Mouse (Mus musculus) cerebellum, adult 2 months (tissue): ENCODE data around the gene Rnf34. TPM values are rescaled to one million over a fixed set of nuclear protein-coding genes. Genes with fewer than 3 reads are reported as not detected.

Source experiments
- DNase-seq, 2 experiments: peaks; one replicate each; pipeline ENCODE4 v3.0.0; 2021
- H3K27ac ChIP-seq: fragments of 200-500 bp; 2 replicates; pipeline ENCODE4 v1.5.1; 2012; ENCODE audit warnings: low read length, control low read depth, inconsistent platforms; ENCODE audit not compliant: insufficient read depth
- H3K27me3 ChIP-seq: fragments of 200-500 bp; 2 replicates; pipeline ENCODE4 v1.6.1; 2012; ENCODE audit warnings: inconsistent platforms, mild to moderate bottlenecking, low read length, moderate library complexity; ENCODE audit not compliant: control insufficient read depth, insufficient read depth
- H3K4me1 ChIP-seq: fragments of 200-500 bp; 2 replicates; pipeline ENCODE4 v1.6.1; 2011; ENCODE audit warnings: low read length; ENCODE audit not compliant: control insufficient read depth, insufficient read depth
- H3K4me3 ChIP-seq: fragments of 200-500 bp; replicated peaks from 2 replicates; pipeline ENCODE3; 2011; ENCODE audit warnings: mild to moderate bottlenecking, low read depth, low read length, control low read depth; ENCODE audit not compliant: insufficient read depth
- CTCF ChIP-seq: fragments of 200-500 bp; IDR thresholded peaks from 2 replicates; pipeline ENCODE4 v1.5.1; 2011; ENCODE audit warnings: low read depth, mild to moderate bottlenecking, control low read depth, low read length, moderate library complexity, borderline replicate concordance; ENCODE audit not compliant: insufficient read depth
- POLR2A ChIP-seq: fragments of 200-500 bp; IDR thresholded peaks from 2 replicates; pipeline ENCODE4 v1.6.1; 2011; ENCODE audit warnings: low read length, control low read depth, borderline replicate concordance; ENCODE audit not compliant: insufficient read depth
- WGBS: fragments of 180-500 bp; shearing (Covaris S2); methylation state at CpG from one replicate; pipeline ENCODE4 v1.1.7; 2018; 5-methylcytosine and 5-hydroxymethylcytosine counted together
- polyA plus RNA-seq: library from polyadenylated mRNA; depleted of rRNA; stranded (reverse); fragments of >200 nt; gene quantifications from 2 replicates; pipeline ENCODE4 v1.2.3, GENCODE M21; 2012

The Rnf34 gene
- polyA plus RNA-seq, 1 experiment, result 44.8 TPM

- TF ChIP-seq POLR2A, result no peak
- TF ChIP-seq CTCF, result no peak
- no peak for DNase-seq
- Histone ChIP-seq H3K4me3 (no peak overlapping the region), H3K27ac (no peak overlapping the region), H3K4me1 (peaks cover 2% of the 10 kb centered on the region; the same call in 1 of the 2 replicates), H3K27me3 (no peaks in the 10 kb centered on the region)
- 85% methylated on average over 6 of the region's 6 CpGs for WGBS
Observed at GRCm38 (mm10) chr5:122898153-122898552, 48.3 kb downstream of the Rnf34 start.

- DNase-seq, result no peak
- H3K27me3 ChIP-seq, result no peaks in the 10 kb centered on the region
- WGBS, result 6% methylated on average over 45 of the region's 45 CpGs
- H3K4me1 ChIP-seq, result peaks cover 2% of the 10 kb centered on the region; the same call in 1 of the 2 replicates
- no peak overlapping the region for H3K27ac ChIP-seq
- TF ChIP-seq CTCF (no peak), POLR2A (no peak)
- H3K4me3 ChIP-seq, result peak overlapping the region; percentile 69
Observed at GRCm38 (mm10) chr5:122898963-122899776, 49.3 kb downstream of the Rnf34 start.

GRCm38 (mm10) chr5:122899777-122900557, 50.1 kb downstream of the Rnf34 start:
- 0 out of 2 replicates have a peak, but pooled peaks have one; percentile 34 for TF ChIP-seq POLR2A
- no peak for TF ChIP-seq CTCF
- no peaks in the 10 kb centered on the region for H3K27me3 ChIP-seq
- H3K4me1 ChIP-seq, result peaks cover 2% of the 10 kb centered on the region; the same call in 1 of the 2 replicates
- peak overlapping the region; percentile 69 for H3K4me3 ChIP-seq
- DNase-seq, result peak; percentile 86 to 91
- WGBS, result 2% methylated on average over 115 of the region's 120 CpGs
- H3K27ac ChIP-seq, result peak overlapping the region; percentile 34; the same call in 1 of the 2 replicates

- TF ChIP-seq POLR2A, result no peak
- Histone ChIP-seq H3K27me3 (no peaks in the 10 kb centered on the region), H3K27ac (no peak overlapping the region), H3K4me1 (peaks cover 2% of the 10 kb centered on the region; the same call in 1 of the 2 replicates), H3K4me3 (peak overlapping the region; percentile 69)
- DNase-seq, result no peak
- 4% methylated on average over 33 of the region's 33 CpGs for WGBS
Observed at GRCm38 (mm10) chr5:122900558-122901171, 50.8 kb downstream of the Rnf34 start.

- no peak for TF ChIP-seq POLR2A
- TF ChIP-seq CTCF, result no peak
- no peak overlapping the region for H3K27ac ChIP-seq
- no peak for DNase-seq
- H3K27me3 ChIP-seq, result no peaks in the 10 kb centered on the region
- no peak overlapping the region for H3K4me3 ChIP-seq
- 75% methylated on average over 11 of the region's 11 CpGs for WGBS
- peaks cover 2% of the 10 kb centered on the region; the same call in 1 of the 2 replicates for H3K4me1 ChIP-seq
Observed at GRCm38 (mm10) chr5:122901179-122901578, 51.3 kb downstream of the Rnf34 start.

- H3K27ac ChIP-seq, result no peak overlapping the region
- no peak for TF ChIP-seq CTCF
- no peak for TF ChIP-seq POLR2A
- 83% methylated on average over 3 of the region's 3 CpGs for WGBS
Observed at GRCm38 (mm10) chr5:122901666-122902065, 51.8 kb downstream of the Rnf34 start.

GRCm38 (mm10) chr5:122902228-122902627, 52.4 kb downstream of the Rnf34 start:
- Histone ChIP-seq H3K27me3 (no peaks in the 10 kb centered on the region), H3K4me1 (peaks cover 2% of the 10 kb centered on the region; the same call in 1 of the 2 replicates), H3K27ac (no peak overlapping the region), H3K4me3 (no peak overlapping the region)
- DNase-seq, result no peak
- no peak for TF ChIP-seq POLR2A
- TF ChIP-seq CTCF, result no peak
- 95% methylated on average over 6 of the region's 6 CpGs for WGBS

More at GRCm38 (mm10) chr5:122901666-122902065, 51.8 kb downstream of the Rnf34 start:
- peaks cover 2% of the 10 kb centered on the region; the same call in 1 of the 2 replicates for H3K4me1 ChIP-seq
- no peaks in the 10 kb centered on the region for H3K27me3 ChIP-seq
- no peak for DNase-seq
- no peak overlapping the region for H3K4me3 ChIP-seq
